Mouse (Mus musculus) layer of hippocampus, postnatal 36 days (tissue): ENCODE data around the gene Gm12695. TPM values are rescaled to one million over a fixed set of nuclear protein-coding genes. Genes with fewer than 3 reads are reported as not detected.

Experiments used
- DNase-seq, 2 experiments: peaks; one replicate each; pipeline ENCODE4 v3.0.0; 2022
- total RNA-seq, 2 experiments: library from RNA; stranded (reverse); gene quantifications; 2 replicates each; pipeline ENCODE4 v1.2.3; 2021

Gm12695 gene
- total RNA-seq, 2 experiments from 2014 or later: not detected

- peak; percentile 27 to 40 for DNase-seq
Observed at GRCm38 (mm10) chr4:96697511-96698217, 87.3 kb downstream of the Gm12695 start.

- peak; percentile 70 for DNase-seq
Observed at GRCm38 (mm10) chr4:96696614-96697360, 88.2 kb downstream of the Gm12695 start.

DNA sequence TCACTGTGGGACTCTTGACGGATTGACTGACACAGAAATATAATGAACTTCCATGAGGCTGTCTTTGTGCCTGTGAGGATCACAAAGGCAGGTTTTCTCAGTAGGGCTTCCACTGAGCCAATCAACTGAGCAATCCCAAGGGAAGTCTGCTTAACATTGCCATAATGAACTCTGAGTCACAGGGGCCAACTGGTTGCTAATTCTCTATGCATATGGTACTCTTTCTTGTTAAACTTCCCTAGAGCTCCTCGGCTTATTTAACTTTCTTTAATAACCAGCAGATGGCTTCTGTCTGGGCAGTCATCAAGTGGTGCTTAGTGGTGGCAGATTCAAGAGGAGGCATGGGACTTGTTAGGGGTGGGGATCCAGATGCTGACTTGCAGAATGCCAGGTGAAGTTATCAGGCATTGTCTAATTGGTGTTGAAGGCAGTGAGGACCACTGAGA is 97.6 kb downstream of the Gm12695 start:
- DNase-seq: no peak

DNA sequence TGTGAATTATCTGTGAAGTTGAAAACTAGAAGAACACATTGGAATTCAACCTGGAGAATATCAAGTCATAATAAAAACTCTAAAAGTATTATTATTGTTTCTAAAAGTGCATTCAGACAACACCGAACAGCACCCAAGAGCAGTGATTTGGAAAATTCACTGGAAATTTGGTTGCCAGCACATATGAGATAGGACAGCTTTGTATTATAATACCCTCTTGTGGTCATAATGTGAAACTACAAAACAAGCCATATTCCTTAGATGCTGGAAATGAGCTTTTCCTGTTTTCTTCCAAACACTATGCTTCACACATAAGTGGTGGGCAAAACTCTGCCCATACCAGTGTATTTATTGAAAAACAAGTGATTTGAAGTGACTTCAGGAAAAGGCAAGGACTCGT is 101.5 kb downstream of the Gm12695 start:
- no peak for DNase-seq

DNA sequence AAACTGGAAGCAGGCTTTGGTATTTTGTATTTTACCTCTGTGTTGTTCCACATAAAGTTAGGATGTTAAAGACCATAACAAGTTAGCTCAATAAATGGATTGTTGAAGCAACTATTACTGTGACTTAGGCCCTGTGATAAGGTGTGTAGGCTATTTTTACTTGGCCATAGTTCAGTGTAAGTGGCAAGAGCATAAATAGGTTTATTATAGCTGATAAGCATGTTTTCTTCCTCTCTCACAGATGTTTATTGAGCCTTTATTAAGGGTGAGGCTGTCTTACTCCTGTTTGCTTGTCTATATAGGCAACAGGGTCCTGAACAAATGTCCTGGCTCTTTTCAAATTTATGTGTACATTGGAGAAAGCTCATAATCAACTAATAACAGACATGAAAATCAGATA is 104.0 kb downstream of the Gm12695 start:
- DNase-seq: no peak

DNA sequence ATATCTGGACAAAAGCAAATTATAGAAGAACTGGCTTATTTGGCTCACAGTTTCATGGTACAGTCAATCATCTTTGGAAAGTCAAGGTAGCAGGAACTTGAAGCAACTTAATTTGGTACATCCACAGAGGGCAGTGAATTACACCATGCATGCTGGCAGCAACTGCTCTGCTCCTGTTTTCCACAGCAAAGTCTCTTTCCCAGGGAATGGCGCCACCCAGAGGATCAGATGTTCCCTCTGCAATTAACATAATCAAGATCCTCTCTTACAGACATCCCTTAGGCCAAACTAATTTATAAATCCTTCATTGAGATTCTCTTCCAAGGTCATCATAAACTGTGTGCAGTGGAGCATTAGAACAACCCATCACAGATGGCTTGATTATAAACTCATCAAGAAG is 104.8 kb downstream of the Gm12695 start:
- peak in 1 of 2 experiments; percentile 38 for DNase-seq

Other genes with a start within 250 kb of the Gm12695 start
- 10 to 100 TPM; 13.5 to 14.0 TPM for gene Cyp2j6, start 231.5 kb downstream of the Gm12695 start, total RNA-seq
- 10 to 100 TPM; 26.7 to 34.3 TPM for gene Cyp2j9, start 193.6 kb downstream of the Gm12695 start, total RNA-seq
- not detected for gene Cyp2j5, start 121.0 kb downstream of the Gm12695 start, total RNA-seq